Mouse (Mus musculus) neural tube, embryonic 13.5 days (tissue): Measurements from ENCODE around the gene Cacng8. TPM values are rescaled to one million over a fixed set of nuclear protein-coding genes. Genes with fewer than 3 reads are reported as not detected.

ENCODE experiments used
- ATAC-seq: fragments of 200-750 bp; cut with Nextera tagmentation; 2 replicates; pipeline ENCODE4 v1.8.0; 2017; ENCODE audit warnings: low read depth, mild to moderate bottlenecking, moderate TSS enrichment, moderate library complexity
- H3K27ac ChIP-seq: fragments of 300-500 bp; sonication (generic); replicated peaks from 2 replicates; pipeline ENCODE4 v1.5.1; 2015; ENCODE audit warnings: moderate library complexity, mild to moderate bottlenecking, inconsistent platforms
- H3K27me3 ChIP-seq: fragments of 300-500 bp; sonication (generic); 2 replicates; pipeline ENCODE4 v1.6.1; 2015; ENCODE audit warnings: mild to moderate bottlenecking, inconsistent platforms
- H3K36me3 ChIP-seq: fragments of 300-500 bp; sonication (generic); 2 replicates; pipeline ENCODE4 v1.6.1; 2015; ENCODE audit warnings: mild to moderate bottlenecking, inconsistent platforms
- H3K4me1 ChIP-seq: fragments of 300-500 bp; sonication (generic); replicated peaks from 2 replicates; pipeline ENCODE4 v1.6.1; 2015; ENCODE audit warnings: inconsistent platforms
- H3K4me2 ChIP-seq: fragments of 300-500 bp; sonication (generic); 2 replicates; pipeline ENCODE4 v1.6.1; 2015; ENCODE audit warnings: inconsistent platforms, mild to moderate bottlenecking, moderate library complexity
- H3K4me3 ChIP-seq: fragments of 300-500 bp; sonication (generic); 2 replicates; pipeline ENCODE4 v1.5.1; 2015; ENCODE audit warnings: mild to moderate bottlenecking, inconsistent platforms
- H3K9ac ChIP-seq: fragments of 300-500 bp; sonication (generic); 2 replicates; pipeline ENCODE4 v1.6.1; 2015; ENCODE audit warnings: moderate library complexity, mild to moderate bottlenecking, inconsistent platforms
- H3K9me3 ChIP-seq: fragments of 300-500 bp; sonication (generic); 2 replicates; pipeline ENCODE4 v1.6.1; 2016; ENCODE audit warnings: inconsistent platforms
- WGBS: fragments of 180-500 bp; shearing (Covaris S2); methylation state at CpG from one replicate; pipeline ENCODE4 v1.1.7; 2015; 5-methylcytosine and 5-hydroxymethylcytosine counted together
- polyA plus RNA-seq: library from polyadenylated mRNA; unstranded; fragments of >200 nt; fragmentation: Nextera tagmentation; extraction: Ambion mirVana; gene quantifications from 2 replicates; pipeline ENCODE4 v1.2.1, GENCODE M21; 2015

Gene Cacng8
- polyA plus RNA-seq, result 12.1 and 12.8 TPM in 2 replicates

DNA sequence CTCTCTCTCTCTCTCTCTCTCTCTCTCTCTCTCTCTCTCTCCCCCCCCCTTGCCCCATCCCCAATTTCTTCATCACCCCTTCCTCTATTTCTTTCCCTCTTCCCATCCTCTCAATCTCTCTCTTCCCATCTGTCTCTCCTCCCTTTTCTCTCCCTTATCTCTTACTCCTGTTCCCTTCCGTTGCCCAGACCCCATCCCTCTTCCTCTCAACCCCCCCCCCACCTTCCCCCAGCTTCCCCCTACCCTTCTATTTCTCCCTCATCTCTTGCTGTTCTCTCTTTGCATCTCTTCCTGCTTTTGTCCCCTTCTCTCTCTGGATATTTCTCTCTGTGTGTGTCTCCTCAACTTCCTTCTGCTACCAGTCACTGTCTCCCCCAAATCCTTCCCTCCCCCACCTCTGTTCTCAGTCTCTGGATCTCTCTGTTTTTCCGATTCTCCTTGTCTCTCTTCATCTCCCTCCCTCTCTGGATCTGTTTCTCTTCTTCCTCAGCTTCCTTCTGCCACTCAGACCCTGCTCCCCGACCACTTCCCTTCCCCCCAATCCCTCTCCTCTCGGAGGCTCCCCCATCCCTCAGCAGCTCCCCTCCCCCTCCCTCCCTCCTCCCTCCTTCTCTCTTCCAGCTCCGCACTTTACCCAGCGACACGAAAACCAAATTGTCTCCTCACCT is at the start of gene Cacng8:
Gene Cacng8 (plus strand): TSS at position 271 of the 668 bp plus-strand sequence.
- 1% methylated on average over 7 of the region's 7 CpGs for WGBS
- Histone ChIP-seq H3K27ac (peak within 1 kb of the TSS; percentile 61; the same call in 1 of the 2 replicates), H3K4me1 (peaks cover 56% of the 10 kb centered on the region)

DNA sequence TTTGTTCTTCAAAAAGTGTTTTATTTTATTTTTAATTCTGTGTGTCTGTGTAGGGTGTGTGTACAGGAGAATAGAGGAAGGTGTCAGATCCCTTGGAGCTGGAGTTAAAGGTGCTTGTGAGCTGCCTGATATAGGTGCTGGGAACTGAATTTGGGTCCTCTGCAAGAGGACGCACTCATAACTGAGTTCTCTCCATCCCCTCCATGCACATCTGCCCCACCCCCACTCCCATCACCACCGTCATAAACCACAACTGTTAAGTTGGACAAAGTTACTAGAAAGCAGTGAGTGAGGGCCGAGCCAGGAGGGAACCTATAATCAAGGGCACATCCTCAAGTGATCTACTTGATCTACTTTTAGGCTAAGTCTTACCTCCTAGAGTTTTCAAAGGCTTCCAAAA is 46.6 kb upstream of the Cacng8 start:
- H3K9me3 ChIP-seq, result no peaks in the 10 kb centered on the region
- no peaks in the 10 kb centered on the region for H3K4me1 ChIP-seq
- no peak overlapping the region for H3K4me3 ChIP-seq
- H3K4me2 ChIP-seq, result no peak overlapping the region
- 90% methylated on average over 3 of the region's 3 CpGs for WGBS
- no peak overlapping the region for H3K9ac ChIP-seq
- no peak for ATAC-seq
- H3K36me3 ChIP-seq, result peaks cover 90% of the 10 kb centered on the region
- no peaks in the 10 kb centered on the region for H3K27me3 ChIP-seq
- no peak overlapping the region for H3K27ac ChIP-seq

More for the DNA sequence above, at the start of gene Cacng8:
- Histone ChIP-seq H3K27me3 (no peaks in the 10 kb centered on the region), H3K9ac (peak within 1 kb of the TSS; percentile 79), H3K36me3 (peaks cover 16% of the 10 kb centered on the region), H3K9me3 (no peaks in the 10 kb centered on the region), H3K4me3 (peak within 1 kb of the TSS; percentile 54), H3K4me2 (peak within 1 kb of the TSS; percentile 79)
- ATAC-seq, result peak; percentile 46

GRCm38 (mm10) chr7:3345301-3345700 is 45.2 kb upstream of the Cacng8 start:
- H3K4me3 ChIP-seq, result no peak overlapping the region
- H3K27ac ChIP-seq, result no peak overlapping the region
- 91% methylated on average over 3 of the region's 3 CpGs for WGBS
- no peak overlapping the region for H3K9ac ChIP-seq
- peaks cover 95% of the 10 kb centered on the region for H3K36me3 ChIP-seq
- H3K4me2 ChIP-seq, result no peak overlapping the region
- no peaks in the 10 kb centered on the region for H3K27me3 ChIP-seq
- H3K9me3 ChIP-seq, result no peaks in the 10 kb centered on the region
- ATAC-seq, result no peak
- H3K4me1 ChIP-seq, result no peaks in the 10 kb centered on the region

- H3K9me3 ChIP-seq, result no peaks in the 10 kb centered on the region
- no peak overlapping the region for H3K9ac ChIP-seq
- H3K36me3 ChIP-seq, result peaks cover 92% of the 10 kb centered on the region
- no peak overlapping the region for H3K27ac ChIP-seq
- H3K4me1 ChIP-seq, result no peaks in the 10 kb centered on the region
- 51% methylated on average over 20 of the region's 20 CpGs for WGBS
- H3K4me2 ChIP-seq, result no peak overlapping the region
- ATAC-seq, result no peak
- H3K4me3 ChIP-seq, result no peak overlapping the region
- no peaks in the 10 kb centered on the region for H3K27me3 ChIP-seq
These were observed 42.9 kb upstream of the Cacng8 start for GRCm38 (mm10) chr7:3347366-3348287.

- Histone ChIP-seq H3K4me1 (no peaks in the 10 kb centered on the region), H3K9me3 (no peaks in the 10 kb centered on the region), H3K4me3 (no peak overlapping the region), H3K9ac (no peak overlapping the region), H3K27me3 (no peaks in the 10 kb centered on the region), H3K4me2 (no peak overlapping the region), H3K36me3 (peaks cover 90% of the 10 kb centered on the region), H3K27ac (no peak overlapping the region)
- WGBS, result 71% methylated on average over 5 of the region's 5 CpGs
- no peak for ATAC-seq
These were observed 42.2 kb upstream of the Cacng8 start for GRCm38 (mm10) chr7:3348326-3348725.

DNA sequence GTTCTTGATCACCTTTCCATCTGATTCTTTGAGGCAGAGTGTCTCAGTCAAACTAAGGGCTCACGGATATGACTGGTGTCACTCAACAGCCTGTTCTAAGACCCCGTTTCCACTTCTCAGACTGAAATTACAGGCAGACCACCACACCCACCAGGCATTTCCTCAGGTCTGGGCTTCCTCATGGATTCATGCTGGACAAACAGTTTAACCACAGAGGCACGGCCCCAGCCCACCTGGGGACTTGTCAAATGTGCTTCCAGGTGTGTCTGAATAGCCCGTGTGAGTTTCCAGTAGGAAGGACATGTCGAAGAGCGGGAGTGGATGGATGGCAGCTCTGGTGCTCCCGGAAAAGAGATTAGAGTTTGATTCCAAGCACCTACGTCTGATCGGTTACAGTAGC is 40.7 kb upstream of the Cacng8 start:
- H3K9me3 ChIP-seq, result no peaks in the 10 kb centered on the region
- no peaks in the 10 kb centered on the region for H3K27me3 ChIP-seq
- no peak overlapping the region for H3K4me3 ChIP-seq
- WGBS, result 90% methylated on average over 9 of the region's 9 CpGs
- H3K4me2 ChIP-seq, result no peak overlapping the region
- no peaks in the 10 kb centered on the region for H3K4me1 ChIP-seq
- ATAC-seq, result no peak
- H3K36me3 ChIP-seq, result peaks cover 82% of the 10 kb centered on the region
- H3K9ac ChIP-seq, result no peak overlapping the region
- H3K27ac ChIP-seq, result no peak overlapping the region

- Histone ChIP-seq H3K36me3 (peaks cover 80% of the 10 kb centered on the region), H3K4me1 (no peaks in the 10 kb centered on the region), H3K27me3 (no peaks in the 10 kb centered on the region), H3K27ac (no peak overlapping the region), H3K9ac (no peak overlapping the region), H3K4me2 (no peak overlapping the region), H3K4me3 (no peak overlapping the region), H3K9me3 (no peaks in the 10 kb centered on the region)
- no peak for ATAC-seq
- 87% methylated on average over 1 of the region's 1 CpGs for WGBS
These were observed 38.9 kb upstream of the Cacng8 start for GRCm38 (mm10) chr7:3351536-3351935.

DNA sequence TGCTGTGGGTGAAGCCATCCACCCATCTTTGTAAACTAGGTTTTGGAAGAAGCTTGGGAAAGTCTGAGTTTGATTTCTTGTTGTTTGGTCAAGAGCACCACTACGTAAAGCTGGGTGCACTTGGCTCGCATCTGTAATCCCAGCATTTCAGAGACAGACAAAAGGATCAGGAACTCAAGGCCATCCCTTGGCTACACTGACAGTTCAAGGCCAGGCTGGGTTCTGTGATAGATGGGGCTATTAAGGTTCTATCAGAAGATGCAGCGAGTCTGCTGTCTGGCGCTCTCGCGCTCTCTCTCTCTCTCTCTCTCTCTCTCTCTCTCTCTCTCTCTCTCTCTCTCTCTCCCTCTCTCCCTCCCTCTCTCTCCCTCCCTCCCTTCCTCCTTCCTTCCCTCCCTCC is 35.6 kb upstream of the Cacng8 start:
- no peak overlapping the region for H3K4me2 ChIP-seq
- H3K4me1 ChIP-seq, result no peaks in the 10 kb centered on the region
- H3K36me3 ChIP-seq, result peaks cover 74% of the 10 kb centered on the region
- H3K27me3 ChIP-seq, result no peaks in the 10 kb centered on the region
- H3K9me3 ChIP-seq, result no peaks in the 10 kb centered on the region
- H3K4me3 ChIP-seq, result no peak overlapping the region
- no peak overlapping the region for H3K9ac ChIP-seq
- no peak overlapping the region for H3K27ac ChIP-seq
- no peak for ATAC-seq
- WGBS, result 83% methylated on average over 6 of the region's 6 CpGs

DNA sequence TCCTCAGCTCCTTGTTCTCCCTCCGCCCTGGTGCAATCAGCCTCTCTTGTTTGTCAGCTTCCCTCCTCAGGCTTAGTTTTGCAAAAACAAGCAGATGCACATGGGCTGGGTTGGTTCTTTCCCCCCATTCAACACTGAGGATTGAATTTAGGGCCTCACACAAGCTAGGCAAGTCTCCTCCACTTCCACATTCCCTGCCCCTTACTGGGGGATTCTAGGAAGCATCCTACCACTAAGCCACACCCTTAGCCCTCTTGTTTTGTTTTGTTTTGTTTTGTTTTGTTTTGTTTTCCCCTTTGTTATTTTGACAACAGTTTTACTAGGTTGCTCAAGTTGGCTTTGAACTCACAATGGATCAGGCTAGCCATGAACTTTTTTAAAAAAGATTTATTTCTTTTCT is 29.8 kb upstream of the Cacng8 start:
- H3K27me3 ChIP-seq, result peaks cover 4% of the 10 kb centered on the region; the same call in 1 of the 2 replicates
- no peak overlapping the region for H3K9ac ChIP-seq
- H3K4me3 ChIP-seq, result no peak overlapping the region
- H3K27ac ChIP-seq, result no peak overlapping the region
- no peak overlapping the region for H3K4me2 ChIP-seq
- peaks cover 81% of the 10 kb centered on the region for H3K36me3 ChIP-seq
- no peaks in the 10 kb centered on the region for H3K9me3 ChIP-seq
- 95% methylated on average over 1 of the region's 1 CpGs for WGBS
- H3K4me1 ChIP-seq, result no peaks in the 10 kb centered on the region
- no peak for ATAC-seq

GRCm38 (mm10) chr7:3365547-3366279 is 24.8 kb upstream of the Cacng8 start:
- WGBS, result 32% methylated on average over 11 of the region's 11 CpGs
- H3K36me3 ChIP-seq, result peaks cover 51% of the 10 kb centered on the region
- H3K27me3 ChIP-seq, result peaks cover 18% of the 10 kb centered on the region
- no peak overlapping the region for H3K4me2 ChIP-seq
- no peak overlapping the region for H3K9ac ChIP-seq
- no peak overlapping the region for H3K27ac ChIP-seq
- no peak overlapping the region for H3K4me3 ChIP-seq
- no peak for ATAC-seq
- no peaks in the 10 kb centered on the region for H3K9me3 ChIP-seq
- peaks cover 10% of the 10 kb centered on the region for H3K4me1 ChIP-seq

GRCm38 (mm10) chr7:3366705-3367516 is 23.6 kb upstream of the Cacng8 start:
- Histone ChIP-seq H3K9ac (no peak overlapping the region), H3K9me3 (no peaks in the 10 kb centered on the region), H3K36me3 (peaks cover 41% of the 10 kb centered on the region), H3K4me2 (0 out of 2 replicates have a peak overlapping the region, but pooled peaks have one; percentile 18), H3K27me3 (peaks cover 18% of the 10 kb centered on the region), H3K4me3 (no peak overlapping the region), H3K4me1 (peaks cover 10% of the 10 kb centered on the region), H3K27ac (no peak overlapping the region)
- 0 out of 2 replicates have a peak, but pooled peaks have one; percentile 20 for ATAC-seq
- 16% methylated on average over 42 of the region's 42 CpGs for WGBS
